Mouse (Mus musculus) liver, adult (tissue): ENCODE data around the gene Gm26620.

Experiments used
- GATA4 ChIP-seq: IDR thresholded peaks from 2 replicates; pipeline ENCODE4 v1.6.1; 2014; ENCODE audit warnings: mild to moderate bottlenecking, low read length; ENCODE audit not compliant: insufficient replicate concordance

The Gm26620 gene

GRCm38 (mm10) chr1:170884978-170885561 lies at the start of gene Gm26620, which contains the start of gene Dusp12:
Gm26620 (plus strand) TSS chr1:170885065.
Dusp12 (minus strand) TSS chr1:170885540.
- TF ChIP-seq GATA4 = no peak

DNA sequence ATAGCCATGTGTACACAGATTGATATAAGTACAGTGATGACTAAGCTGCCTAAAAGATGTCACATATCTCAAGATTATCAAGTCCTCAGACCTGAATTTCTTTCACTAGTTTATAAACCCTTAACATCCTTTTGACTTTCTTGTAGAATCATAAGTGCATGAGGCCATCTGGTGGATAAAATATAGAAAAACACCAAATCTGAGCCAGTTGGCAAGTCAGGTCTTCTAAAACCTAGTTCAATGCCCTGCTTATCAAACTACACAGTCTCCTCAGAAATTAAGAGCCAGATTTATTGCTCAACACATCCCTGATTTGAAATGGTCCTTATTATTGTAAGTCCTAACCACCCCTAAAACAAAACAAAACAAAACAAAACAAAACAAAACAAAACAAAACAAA lies 45.2 kb upstream of the Gm26620 start:
- TF ChIP-seq GATA4 = no peak

- TF ChIP-seq GATA4 = no peak
These were observed 40.5 kb upstream of the Gm26620 start for GRCm38 (mm10) chr1:170844380-170844779.

DNA sequence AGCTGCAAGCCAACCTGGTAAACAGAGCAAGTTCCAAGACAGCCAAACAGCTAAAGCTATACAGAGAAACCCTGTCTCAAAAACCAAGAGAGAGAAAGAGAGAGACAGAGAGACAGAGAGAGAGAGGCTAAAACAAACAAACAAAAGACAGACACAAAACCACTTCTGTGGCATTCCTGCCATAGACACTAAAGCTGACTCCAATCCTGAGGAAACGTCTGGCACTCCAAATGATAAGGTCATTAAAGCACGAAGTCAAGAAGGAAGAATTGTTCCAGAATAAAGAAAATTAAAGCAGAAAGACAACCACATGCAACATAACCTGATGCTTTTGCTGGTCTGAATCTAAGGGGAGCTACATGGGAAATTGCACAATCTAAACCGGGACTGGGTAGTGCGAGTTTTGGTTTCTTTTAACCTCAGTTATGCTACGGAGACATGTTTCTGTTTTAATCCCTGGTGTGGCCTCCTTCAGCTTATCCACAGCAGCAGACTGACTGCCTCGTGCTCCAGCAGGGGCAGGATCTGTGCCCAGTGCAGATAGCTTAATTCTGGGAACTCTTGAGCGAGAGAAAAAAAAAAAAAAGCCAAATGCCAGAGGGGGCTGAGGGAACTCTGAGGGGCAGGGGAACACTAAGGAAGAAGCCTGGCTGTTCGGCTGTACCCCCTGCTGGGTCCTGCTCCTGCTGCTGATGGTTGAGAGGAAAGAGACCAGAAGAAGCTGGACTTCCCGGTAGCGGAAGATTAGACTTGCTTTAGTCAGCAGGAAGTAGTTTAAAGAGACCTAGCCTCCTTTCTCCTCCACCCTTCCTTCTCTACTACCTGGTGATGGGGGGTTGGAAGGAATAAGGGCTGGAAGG lies 39.2 kb upstream of the Gm26620 start:
- no peak for TF ChIP-seq GATA4

DNA sequence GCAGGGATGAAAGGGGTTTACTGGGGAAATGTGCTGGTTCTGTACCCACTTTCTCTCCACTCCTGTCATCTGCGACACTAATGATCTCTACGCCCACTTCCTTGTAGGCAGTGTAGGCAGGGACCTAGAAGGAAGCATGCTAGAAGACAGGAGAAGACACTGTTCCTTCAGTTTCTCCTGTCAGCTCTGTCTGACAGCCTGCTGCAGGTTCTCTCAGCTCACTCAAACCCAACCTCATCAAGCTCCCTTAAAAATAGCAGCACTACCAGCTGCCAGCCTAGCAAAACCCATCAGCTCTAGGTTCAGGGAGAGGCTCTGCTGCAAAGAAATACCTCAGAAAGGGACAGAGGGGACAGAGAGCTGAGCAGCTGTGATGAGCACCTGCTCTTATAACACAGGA lies 34.9 kb upstream of the Gm26620 start:
- TF ChIP-seq GATA4 = no peak

- no peak for TF ChIP-seq GATA4
These were observed 33.9 kb upstream of the Gm26620 start for GRCm38 (mm10) chr1:170850637-170851624.

DNA sequence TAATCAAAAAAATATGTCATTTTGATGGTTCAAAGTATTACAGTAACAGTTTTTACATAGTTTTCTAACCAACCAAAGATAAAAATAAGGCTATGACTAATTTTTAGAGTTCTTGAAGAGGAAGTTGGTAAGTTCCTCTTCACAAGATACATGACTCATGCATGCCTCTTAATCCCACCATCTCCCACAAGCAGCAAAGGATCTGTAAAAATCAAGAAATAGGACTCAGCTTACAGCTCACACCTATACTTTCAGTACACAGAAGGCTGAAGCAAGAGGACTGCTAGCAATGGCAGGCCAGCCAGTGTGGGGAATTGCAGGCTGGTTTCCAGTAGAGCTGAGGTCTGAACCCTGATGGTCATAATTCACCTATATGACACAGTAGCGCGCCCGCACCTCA lies 31.3 kb upstream of the Gm26620 start:
- TF ChIP-seq GATA4 = no peak

DNA sequence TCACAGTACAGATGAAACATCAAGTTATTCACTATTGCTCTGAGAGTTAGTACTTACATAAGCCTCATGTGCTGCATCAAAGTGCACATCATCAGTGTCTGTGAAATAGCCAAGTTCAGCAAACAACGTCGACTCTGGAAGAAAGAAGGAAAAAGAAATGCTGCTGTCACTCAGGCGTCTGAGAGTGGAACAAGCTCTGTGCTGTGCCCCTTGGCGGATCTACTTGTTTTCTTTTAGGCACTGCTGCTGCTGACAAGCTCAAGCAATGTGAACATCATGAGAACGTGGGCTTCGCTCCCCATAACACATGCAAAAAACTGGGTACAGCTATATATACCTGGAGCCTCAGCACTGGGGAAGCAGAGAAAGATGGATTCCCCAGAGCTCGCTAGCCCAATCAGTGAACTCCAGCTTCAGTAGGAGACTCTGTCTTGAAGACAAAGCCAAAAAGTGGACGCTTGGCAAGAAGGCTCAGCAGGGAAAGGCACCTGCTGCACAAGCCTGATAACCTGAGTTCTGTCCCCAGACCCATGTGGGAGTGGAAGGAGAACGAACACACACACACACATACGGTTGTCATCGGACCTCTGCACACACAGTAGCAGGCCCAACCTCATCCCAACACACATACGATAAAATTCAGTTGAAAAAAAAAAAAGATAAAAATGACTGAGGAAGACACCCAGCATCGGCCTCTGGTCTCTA lies 29.7 kb upstream of the Gm26620 start:
- TF ChIP-seq GATA4 = no peak

DNA sequence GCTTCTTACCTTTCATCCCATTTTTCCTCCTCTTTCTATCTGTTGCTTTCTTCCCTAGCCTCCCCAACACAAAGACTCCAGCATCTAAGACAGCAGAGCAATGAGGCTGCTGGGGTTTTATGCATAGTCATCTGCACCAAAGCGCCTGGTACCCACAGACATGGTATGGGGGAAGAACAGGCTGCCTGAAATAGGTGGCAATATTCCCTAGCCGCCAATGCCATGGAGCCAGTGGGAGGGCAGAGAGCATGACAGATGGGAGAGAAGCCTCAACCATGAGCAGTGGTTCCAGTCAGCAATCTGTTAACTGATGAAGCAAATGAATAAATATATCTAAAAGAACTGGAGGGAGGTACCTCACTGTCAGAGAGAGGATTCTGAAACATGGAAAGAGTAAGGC lies 27.5 kb upstream of the Gm26620 start:
- no peak for TF ChIP-seq GATA4

GRCm38 (mm10) chr1:170858872-170859271 lies 26.0 kb upstream of the Gm26620 start:
- no peak for TF ChIP-seq GATA4

DNA sequence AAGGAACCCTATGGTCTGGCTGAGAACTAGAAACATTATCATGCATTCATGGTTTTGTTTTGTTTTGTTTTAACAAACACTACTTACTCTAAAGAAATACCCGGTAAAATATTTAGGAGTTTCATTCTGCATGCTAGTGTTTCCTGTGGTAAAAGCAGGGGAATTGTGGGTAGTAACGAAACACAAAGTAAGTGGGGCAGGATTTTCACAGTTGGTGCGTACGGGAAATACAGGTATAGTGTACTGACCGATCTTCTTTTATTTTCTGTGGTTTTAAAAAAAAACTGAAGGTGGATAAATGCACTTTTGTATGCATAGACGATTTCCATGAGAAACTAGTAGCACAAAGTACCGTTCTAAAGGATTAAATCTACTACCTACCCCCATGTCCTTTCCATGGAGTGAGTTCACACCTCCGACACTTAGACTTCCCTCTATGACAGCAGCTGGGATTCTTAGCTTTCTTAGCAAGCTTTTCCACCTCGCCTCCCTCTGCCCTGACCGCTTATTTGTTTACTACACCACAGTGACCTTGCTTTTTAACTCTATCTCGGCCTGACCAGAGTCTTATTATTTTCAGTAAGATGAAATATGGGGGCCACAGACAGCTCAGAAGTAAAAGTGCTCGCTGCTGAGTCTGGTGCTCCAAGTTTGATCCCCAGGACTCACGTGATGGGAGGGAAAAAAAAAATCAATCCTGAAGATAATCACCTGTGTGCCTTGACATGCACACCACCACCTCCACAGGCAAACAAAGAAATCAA lies 23.0 kb upstream of the Gm26620 start:
- TF ChIP-seq GATA4 = no peak

DNA sequence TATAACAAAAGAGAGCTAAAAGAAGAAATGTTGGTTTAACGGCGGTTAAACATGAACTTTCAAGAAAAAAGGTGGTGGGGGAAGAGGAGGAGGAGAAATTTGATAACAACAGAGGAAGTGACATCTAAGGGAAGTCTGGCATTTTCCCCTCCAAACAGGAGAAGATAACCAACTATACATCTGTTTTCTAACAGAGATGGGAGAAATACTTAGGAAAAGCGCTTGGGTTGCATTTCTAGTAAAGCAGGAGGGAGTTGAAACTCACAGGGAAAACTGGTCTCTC lies 22.5 kb upstream of the Gm26620 start:
- no peak for TF ChIP-seq GATA4

- TF ChIP-seq GATA4 = no peak
These were observed 21.8 kb upstream of the Gm26620 start for GRCm38 (mm10) chr1:170863033-170863432.

DNA sequence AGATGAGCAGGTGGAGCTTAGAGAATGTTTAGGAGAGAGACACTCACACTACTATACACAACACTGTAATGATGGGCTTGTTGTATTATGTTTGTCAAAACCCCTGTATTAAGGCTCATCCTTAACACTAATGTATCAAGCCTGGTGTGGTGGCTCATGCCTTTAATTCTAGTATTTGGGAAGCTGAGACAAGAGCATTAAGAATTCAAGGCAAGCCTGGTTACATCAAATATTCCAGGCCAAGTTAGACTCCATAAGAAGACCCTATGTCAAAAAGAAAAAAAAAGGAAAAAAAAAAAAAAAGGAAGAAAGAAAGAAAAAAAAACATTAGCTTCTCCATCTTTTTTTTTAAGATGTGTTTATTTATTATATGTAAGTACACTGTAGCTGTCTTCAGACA lies 20.6 kb upstream of the Gm26620 start:
- no peak for TF ChIP-seq GATA4
